Mouse (Mus musculus): ENCODE data around the gene Ccdc62. TPM values are rescaled to one million over a fixed set of nuclear protein-coding genes. Genes with fewer than 3 reads are reported as not detected.

Gene Ccdc62
- 1 to 10 TPM; 2.9 to 4.1 TPM for total RNA-seq (2021)
- long read RNA-seq, experiment 1, full-length matches to known transcripts = 1 of 3 reads
- long read RNA-seq, experiment 1, partial matches to known transcripts = 0 of 3 reads
- long read RNA-seq, experiment 1, other reads (novel, unspliced or antisense) = 2 of 3 reads
- long read RNA-seq, experiment 2 = 0 reads

GRCm38 (mm10) chr5:123930508-123930989 lies at the start of gene Ccdc62:
Gene Ccdc62, plus strand, starts transcription at chr5:123930679.
- intact Hi-C loops (cut with DNase I) = no loop called here
- TF ChIP-seq CTCF (IDR thresholded peaks at IDR 0.05) = no peak
- Histone ChIP-seq H3K27ac (peak within 1 kb of the TSS; percentile 99), H3K4me3 (peak within 1 kb of the TSS; percentile 95)
- DNase-seq (ENCODE audit: extremely low spot score in 1 of 2, low spot score in 2 of 2) = peak; percentile 93 to 94

- Histone ChIP-seq H3K27ac (no peak overlapping the region), H3K4me3 (no peak overlapping the region)
- DNase-seq (ENCODE audit: extremely low spot score in 1 of 2, low spot score in 2 of 2) = no peak
- TF ChIP-seq CTCF (IDR thresholded peaks at IDR 0.05) = peak; percentile 9
- intact Hi-C loops (cut with DNase I) = no loop called here
These were observed 49.7 kb upstream of the Ccdc62 start for GRCm38 (mm10) chr5:123880778-123881177.

GRCm38 (mm10) chr5:123883891-123884290 lies 46.6 kb upstream of the Ccdc62 start:
- no peak overlapping the region for H3K27ac ChIP-seq
- no peak for DNase-seq (ENCODE audit: extremely low spot score in 1 of 2, low spot score in 2 of 2)
- no peak overlapping the region for H3K4me3 ChIP-seq
- no peak for TF ChIP-seq CTCF (IDR thresholded peaks at IDR 0.05)
- intact Hi-C loops (cut with DNase I) = no loop called here

- no peak overlapping the region for H3K4me3 ChIP-seq
- no peak for TF ChIP-seq CTCF (IDR thresholded peaks at IDR 0.05)
- H3K27ac ChIP-seq = no peak overlapping the region
- DNase-seq (ENCODE audit: extremely low spot score in 1 of 2, low spot score in 2 of 2) = no peak
- intact Hi-C loops (cut with DNase I) = no loop called here
These were observed 46.1 kb upstream of the Ccdc62 start for GRCm38 (mm10) chr5:123884332-123884731.

GRCm38 (mm10) chr5:123886365-123886764 lies 44.1 kb upstream of the Ccdc62 start:
- intact Hi-C loops (cut with DNase I) = no loop called here
- H3K4me3 ChIP-seq = no peak overlapping the region

GRCm38 (mm10) chr5:123890312-123890711 lies 40.2 kb upstream of the Ccdc62 start:
- intact Hi-C loops (cut with DNase I) = no loop called here
- H3K4me3 ChIP-seq = no peak overlapping the region
- TF ChIP-seq CTCF (IDR thresholded peaks at IDR 0.05) = no peak
- H3K27ac ChIP-seq = no peak overlapping the region
- DNase-seq (ENCODE audit: extremely low spot score in 1 of 2, low spot score in 2 of 2) = no peak

More at GRCm38 (mm10) chr5:123886365-123886764, 44.1 kb upstream of the Ccdc62 start:
- DNase-seq (ENCODE audit: extremely low spot score in 1 of 2, low spot score in 2 of 2) = no peak
- no peak overlapping the region for H3K27ac ChIP-seq
- no peak for TF ChIP-seq CTCF (IDR thresholded peaks at IDR 0.05)

- TF ChIP-seq CTCF (IDR thresholded peaks at IDR 0.05) = no peak
- H3K4me3 ChIP-seq = no peak overlapping the region
- no peak overlapping the region for H3K27ac ChIP-seq
- no peak for DNase-seq (ENCODE audit: extremely low spot score in 1 of 2, low spot score in 2 of 2)
- intact Hi-C loops (cut with DNase I) = no loop called here
These were observed 39.5 kb upstream of the Ccdc62 start for GRCm38 (mm10) chr5:123890987-123891386.

GRCm38 (mm10) chr5:123891669-123892068 lies 38.8 kb upstream of the Ccdc62 start:
- no peak for DNase-seq (ENCODE audit: extremely low spot score in 1 of 2, low spot score in 2 of 2)
- intact Hi-C loops (cut with DNase I) = no loop called here
- H3K4me3 ChIP-seq = peak overlapping the region; percentile 25; the same call in 1 of the 2 replicates

GRCm38 (mm10) chr5:123893520-123893919 lies 37.0 kb upstream of the Ccdc62 start:
- H3K4me3 ChIP-seq = no peak overlapping the region
- TF ChIP-seq CTCF (IDR thresholded peaks at IDR 0.05) = no peak
- intact Hi-C loops (cut with DNase I) = no loop called here
- no peak for DNase-seq (ENCODE audit: extremely low spot score in 1 of 2, low spot score in 2 of 2)
- H3K27ac ChIP-seq = no peak overlapping the region

More at GRCm38 (mm10) chr5:123891669-123892068, 38.8 kb upstream of the Ccdc62 start:
- no peak overlapping the region for H3K27ac ChIP-seq
- no peak for TF ChIP-seq CTCF (IDR thresholded peaks at IDR 0.05)

- intact Hi-C loops (cut with DNase I) = no loop called here
- H3K4me3 ChIP-seq = no peak overlapping the region
- no peak for TF ChIP-seq CTCF (IDR thresholded peaks at IDR 0.05)
These were observed 34.1 kb upstream of the Ccdc62 start for GRCm38 (mm10) chr5:123896395-123896794.

GRCm38 (mm10) chr5:123897352-123897751 lies 33.1 kb upstream of the Ccdc62 start:
- intact Hi-C loops (cut with DNase I) = no loop called here
- Histone ChIP-seq H3K4me3 (no peak overlapping the region), H3K27ac (no peak overlapping the region)
- DNase-seq (ENCODE audit: extremely low spot score in 1 of 2, low spot score in 2 of 2) = no peak
- TF ChIP-seq CTCF (IDR thresholded peaks at IDR 0.05) = no peak

More at GRCm38 (mm10) chr5:123896395-123896794, 34.1 kb upstream of the Ccdc62 start:
- no peak for DNase-seq (ENCODE audit: extremely low spot score in 1 of 2, low spot score in 2 of 2)
- H3K27ac ChIP-seq = no peak overlapping the region

GRCm38 (mm10) chr5:123904059-123904672 lies 26.3 kb upstream of the Ccdc62 start:
- TF ChIP-seq CTCF (IDR thresholded peaks at IDR 0.05) = no peak; the same call in none of the 2 replicates
- intact Hi-C loops (cut with DNase I) = no loop called here
- no peak overlapping the region for H3K4me3 ChIP-seq
- DNase-seq (ENCODE audit: extremely low spot score in 1 of 2, low spot score in 2 of 2) = no peak
- no peak overlapping the region for H3K27ac ChIP-seq
